Mouse (Mus musculus): ENCODE results near the gene Tbc1d2. TPM values are rescaled to one million over a fixed set of nuclear protein-coding genes. Genes with fewer than 3 reads are reported as not detected.
A peak's percentile ranks its signal among the peaks of the same experiment; 100 is the strongest.

The Tbc1d2 gene
- polyA plus RNA-seq (2015; fragmentation: Nextera tagmentation; extraction: Ambion mirVana), result 0.57 and 0.59 TPM in 2 replicates

DNA sequence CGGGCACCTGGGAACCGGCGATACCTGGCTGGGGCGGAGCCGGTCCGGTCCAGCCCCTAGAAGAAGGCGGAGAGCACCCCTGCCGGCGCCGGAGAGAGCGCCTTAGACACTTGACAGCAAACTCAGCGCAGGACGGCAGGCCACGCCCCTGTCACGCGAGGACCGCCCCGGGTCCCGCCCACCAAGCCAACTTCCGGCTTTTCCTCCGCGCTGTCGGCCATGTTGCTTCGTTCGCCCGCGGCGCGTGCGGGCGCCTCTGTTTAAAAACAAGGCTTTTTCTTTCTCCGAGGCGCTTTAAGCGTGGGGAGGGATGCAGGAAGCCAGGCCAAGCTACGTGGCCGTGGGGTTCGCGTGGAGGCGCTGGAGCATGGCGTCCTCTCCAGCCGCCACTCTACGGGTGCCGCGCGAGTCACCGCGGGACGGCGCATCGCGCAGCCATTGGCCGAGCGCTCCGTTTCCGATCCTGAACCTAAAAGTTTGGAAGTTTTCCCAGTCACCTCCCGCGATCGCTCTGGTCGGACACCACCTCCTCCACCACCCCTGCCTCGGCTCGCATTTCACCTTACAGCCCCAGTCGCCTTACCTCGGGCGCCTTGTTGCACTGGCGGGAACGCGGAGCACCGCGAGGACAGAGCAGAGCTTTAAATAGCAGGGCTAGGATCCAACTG, at the start of gene Tbc1d2:
TSS of gene Tbc1d2 (minus strand) at position 124 of the 668 bp plus-strand sequence.
- Histone ChIP-seq H3K4me2 (peak within 1 kb of the TSS; percentile 95), H3K4me1 (replicated peaks) (peaks cover 14% of the 10 kb centered on the region), H3K4me3 (peak within 1 kb of the TSS; percentile 73), H3K9me3 (no peaks in the 10 kb centered on the region), H3K9ac (peak within 1 kb of the TSS; percentile 70), H3K27me3 (peaks cover 53% of the 10 kb centered on the region), H3K36me3 (no peaks in the 10 kb centered on the region), H3K27ac (replicated peaks) (peak within 1 kb of the TSS; percentile 84)
- peak; percentile 98 for ATAC-seq (ENCODE audit: low read depth)
- WGBS, result under 1% methylated on average over 69 of the region's 69 CpGs

GRCm38 (mm10) chr4:46696467-46696866, 46.5 kb upstream of the Tbc1d2 start:
- 74% methylated on average over 6 of the region's 6 CpGs for WGBS
- Histone ChIP-seq H3K4me1 (replicated peaks) (peaks cover 8% of the 10 kb centered on the region; the same call in 1 of the 2 replicates), H3K4me3 (no peak overlapping the region), H3K9ac (no peak overlapping the region), H3K4me2 (no peak overlapping the region), H3K27ac (replicated peaks) (no peak overlapping the region), H3K36me3 (no peaks in the 10 kb centered on the region), H3K9me3 (no peaks in the 10 kb centered on the region), H3K27me3 (no peaks in the 10 kb centered on the region)
- ATAC-seq (ENCODE audit: low read depth), result no peak

DNA sequence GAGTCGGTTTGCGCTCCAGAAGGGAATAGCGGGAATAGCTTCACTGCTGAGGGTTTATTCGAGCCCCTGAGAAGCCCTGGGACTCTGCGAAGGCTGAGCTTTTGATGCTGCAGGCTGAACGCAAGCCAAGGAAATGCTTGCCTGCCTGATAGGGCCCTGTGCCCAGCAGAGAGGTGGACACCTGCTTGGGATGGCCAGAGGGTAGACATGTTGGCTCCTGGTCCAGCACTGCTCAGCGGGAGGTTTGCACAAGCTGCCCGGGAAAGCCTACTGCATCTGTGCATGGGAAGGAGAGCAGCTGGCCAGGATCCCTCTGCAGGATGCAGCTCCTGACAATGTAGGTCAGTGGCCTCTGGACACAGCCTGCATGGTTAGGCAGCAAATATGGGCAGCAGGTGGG, 40.6 kb upstream of the Tbc1d2 start:
- ATAC-seq (ENCODE audit: low read depth), result no peak
- 83% methylated on average over 8 of the region's 8 CpGs for WGBS
- H3K4me3 ChIP-seq, result no peak overlapping the region
- H3K27me3 ChIP-seq, result no peaks in the 10 kb centered on the region; the same call in 1 of the 2 replicates
- no peak overlapping the region for H3K4me2 ChIP-seq
- no peaks in the 10 kb centered on the region for H3K4me1 ChIP-seq (replicated peaks)
- H3K27ac ChIP-seq (replicated peaks), result no peak overlapping the region
- no peak overlapping the region for H3K9ac ChIP-seq
- no peaks in the 10 kb centered on the region for H3K36me3 ChIP-seq
- no peaks in the 10 kb centered on the region for H3K9me3 ChIP-seq

- Histone ChIP-seq H3K4me1 (replicated peaks) (no peaks in the 10 kb centered on the region), H3K4me2 (no peak overlapping the region), H3K36me3 (no peaks in the 10 kb centered on the region), H3K9me3 (no peaks in the 10 kb centered on the region), H3K27ac (replicated peaks) (no peak overlapping the region), H3K4me3 (no peak overlapping the region), H3K9ac (no peak overlapping the region), H3K27me3 (no peaks in the 10 kb centered on the region; the same call in 1 of the 2 replicates)
- ATAC-seq (ENCODE audit: low read depth), result 0 out of 2 replicates have a peak, but pooled peaks have one; percentile 42
- 81% methylated on average over 8 of the region's 8 CpGs for WGBS
These were observed 40.0 kb upstream of the Tbc1d2 start for GRCm38 (mm10) chr4:46690023-46690420.

GRCm38 (mm10) chr4:46689397-46690022, 39.5 kb upstream of the Tbc1d2 start:
- H3K4me3 ChIP-seq, result no peak overlapping the region
- WGBS, result 44% methylated on average over 15 of the region's 15 CpGs
- no peaks in the 10 kb centered on the region; the same call in 1 of the 2 replicates for H3K27me3 ChIP-seq
- no peak overlapping the region for H3K27ac ChIP-seq (replicated peaks)
- no peak overlapping the region for H3K9ac ChIP-seq
- no peaks in the 10 kb centered on the region for H3K36me3 ChIP-seq
- H3K9me3 ChIP-seq, result no peaks in the 10 kb centered on the region
- peaks cover 2% of the 10 kb centered on the region; the same call in 1 of the 2 replicates for H3K4me1 ChIP-seq (replicated peaks)
- no peak overlapping the region for H3K4me2 ChIP-seq
- ATAC-seq (ENCODE audit: low read depth), result peak; percentile 75

- Histone ChIP-seq H3K27me3 (no peaks in the 10 kb centered on the region; the same call in 1 of the 2 replicates), H3K4me3 (no peak overlapping the region), H3K27ac (replicated peaks) (no peak overlapping the region), H3K4me1 (replicated peaks) (peaks cover 10% of the 10 kb centered on the region), H3K36me3 (no peaks in the 10 kb centered on the region), H3K9me3 (no peaks in the 10 kb centered on the region), H3K4me2 (no peak overlapping the region), H3K9ac (no peak overlapping the region)
- WGBS, result 84% methylated on average over 14 of the region's 14 CpGs
- no peak for ATAC-seq (ENCODE audit: low read depth)
These were observed 38.3 kb upstream of the Tbc1d2 start for GRCm38 (mm10) chr4:46688213-46688832.

DNA sequence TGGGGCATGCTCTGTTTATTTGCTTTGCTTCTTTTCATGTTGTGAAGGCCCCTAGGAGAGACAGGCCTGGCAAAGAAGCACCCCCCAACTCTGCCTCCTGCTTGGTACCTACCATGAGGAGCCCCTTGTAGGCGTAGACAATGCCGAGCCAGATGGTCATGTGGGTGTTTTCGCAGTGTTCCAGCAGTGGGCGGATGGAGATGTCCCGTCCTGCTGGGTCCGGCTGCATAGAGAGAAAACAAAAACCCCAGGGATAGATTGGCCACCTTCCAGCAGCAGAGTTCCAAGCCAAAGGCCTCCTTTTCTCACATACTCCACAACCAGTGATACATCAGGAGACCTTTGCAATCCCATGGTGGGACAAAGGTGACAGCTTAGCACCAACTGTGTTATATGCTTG, 34.2 kb upstream of the Tbc1d2 start:
- Histone ChIP-seq H3K4me2 (no peak overlapping the region), H3K36me3 (0 out of 2 replicates have a peak, but pooled peaks cover 3% of the 10 kb centered on the region), H3K9ac (no peak overlapping the region), H3K4me1 (replicated peaks) (peaks cover 10% of the 10 kb centered on the region), H3K4me3 (no peak overlapping the region), H3K9me3 (no peaks in the 10 kb centered on the region), H3K27me3 (no peaks in the 10 kb centered on the region; the same call in 1 of the 2 replicates), H3K27ac (replicated peaks) (no peak overlapping the region)
- no peak for ATAC-seq (ENCODE audit: low read depth)
- WGBS, result 50% methylated on average over 6 of the region's 6 CpGs

DNA sequence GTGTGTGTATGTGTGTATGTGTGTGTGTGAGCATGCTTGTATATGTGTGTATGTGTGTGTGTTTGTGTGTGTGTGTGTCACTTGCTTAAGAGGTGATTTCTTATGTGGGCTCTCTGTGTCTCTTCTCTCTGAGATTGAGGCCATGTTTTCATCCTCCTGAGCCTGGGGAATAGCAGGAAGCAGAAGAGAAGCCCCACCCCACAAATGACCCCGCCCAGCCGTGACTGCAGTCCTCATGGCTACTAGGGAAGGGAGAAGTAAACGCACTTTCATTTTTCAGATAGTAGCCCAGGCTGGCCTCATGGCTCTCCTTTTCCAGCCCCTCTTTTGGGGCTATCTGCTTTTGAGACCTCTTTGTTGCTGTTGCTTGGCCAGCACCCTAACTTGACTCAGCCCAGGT, 26.6 kb upstream of the Tbc1d2 start:
- no peak overlapping the region for H3K9ac ChIP-seq
- H3K4me3 ChIP-seq, result no peak overlapping the region
- no peaks in the 10 kb centered on the region for H3K9me3 ChIP-seq
- no peaks in the 10 kb centered on the region for H3K27me3 ChIP-seq
- H3K4me1 ChIP-seq (replicated peaks), result no peaks in the 10 kb centered on the region
- peaks cover 16% of the 10 kb centered on the region for H3K36me3 ChIP-seq
- 75% methylated on average over 3 of the region's 3 CpGs for WGBS
- H3K27ac ChIP-seq (replicated peaks), result no peak overlapping the region
- H3K4me2 ChIP-seq, result no peak overlapping the region
- no peak for ATAC-seq (ENCODE audit: low read depth)

DNA sequence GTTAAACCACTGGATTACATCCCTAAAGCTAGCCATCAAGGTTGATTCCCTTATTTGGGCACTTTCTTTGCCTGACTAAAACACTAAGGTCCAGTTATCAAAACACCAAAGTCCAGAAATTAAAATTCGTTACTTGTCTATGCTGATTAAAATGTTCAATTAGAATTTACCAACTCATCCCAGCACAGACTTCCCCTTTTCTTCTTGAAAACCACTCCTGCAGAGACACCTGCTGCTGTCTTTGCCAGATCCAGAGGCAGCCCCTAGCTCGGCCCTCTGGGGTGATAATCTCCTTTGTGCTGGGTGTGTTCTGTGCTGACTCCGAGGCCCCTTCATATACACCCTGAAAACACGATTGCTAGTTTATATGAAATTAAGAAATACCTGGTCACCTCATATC, 26.0 kb upstream of the Tbc1d2 start:
- Histone ChIP-seq H3K4me2 (no peak overlapping the region), H3K36me3 (peaks cover 16% of the 10 kb centered on the region), H3K9me3 (no peaks in the 10 kb centered on the region), H3K27ac (replicated peaks) (no peak overlapping the region), H3K9ac (no peak overlapping the region), H3K4me3 (no peak overlapping the region), H3K4me1 (replicated peaks) (no peaks in the 10 kb centered on the region), H3K27me3 (no peaks in the 10 kb centered on the region)
- WGBS, result 61% methylated on average over 4 of the region's 4 CpGs
- ATAC-seq (ENCODE audit: low read depth), result no peak

DNA sequence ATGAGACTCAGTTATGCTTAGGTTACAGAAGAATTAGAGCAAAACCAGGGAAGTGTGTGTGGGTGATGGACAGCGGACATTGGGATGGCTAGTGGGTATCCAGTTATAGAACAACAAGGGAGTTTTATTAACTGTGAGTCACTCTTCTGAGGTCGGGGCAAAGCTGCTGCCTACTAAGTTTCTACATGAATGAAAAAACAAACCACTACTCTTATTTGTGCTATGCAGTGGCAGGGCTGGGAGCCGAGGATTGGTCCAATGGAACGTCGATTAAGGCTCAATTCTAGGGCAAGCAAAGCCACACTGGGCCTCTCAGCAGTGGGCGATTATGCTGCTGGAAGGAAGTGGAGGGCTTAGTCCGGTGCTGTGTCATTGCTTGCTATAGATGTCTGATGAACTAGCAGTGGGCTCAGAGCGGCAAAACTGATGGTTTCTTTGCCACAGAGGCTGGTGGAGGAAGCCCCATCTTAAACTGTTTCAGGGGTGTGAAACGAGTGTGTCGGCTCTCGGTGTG, 25.3 kb upstream of the Tbc1d2 start:
- Histone ChIP-seq H3K9me3 (no peaks in the 10 kb centered on the region), H3K4me3 (no peak overlapping the region), H3K4me1 (replicated peaks) (no peaks in the 10 kb centered on the region), H3K36me3 (peaks cover 16% of the 10 kb centered on the region), H3K27me3 (no peaks in the 10 kb centered on the region), H3K9ac (no peak overlapping the region), H3K4me2 (no peak overlapping the region), H3K27ac (replicated peaks) (no peak overlapping the region)
- WGBS, result 84% methylated on average over 11 of the region's 11 CpGs
- no peak for ATAC-seq (ENCODE audit: low read depth)

DNA sequence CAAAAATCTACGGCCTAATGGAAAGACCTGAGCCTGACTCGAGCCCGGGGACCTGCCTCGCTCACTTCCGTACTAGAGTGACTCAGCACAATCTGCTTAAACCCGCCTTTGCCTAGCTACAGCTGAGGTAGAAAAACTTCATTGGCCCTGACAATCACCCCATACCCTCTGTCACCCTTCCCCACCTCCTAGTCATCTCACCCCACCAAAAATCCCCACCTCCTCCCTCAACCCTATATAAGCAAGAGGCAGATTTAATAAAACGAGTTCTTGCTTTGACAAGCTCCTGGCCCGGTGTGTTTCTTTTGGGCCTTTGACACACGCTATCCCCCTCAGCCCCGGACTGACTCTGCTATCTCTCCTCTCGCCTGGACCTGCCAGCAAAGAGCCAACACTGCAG, 18.6 kb upstream of the Tbc1d2 start:
- Histone ChIP-seq H3K4me1 (replicated peaks) (peaks cover 24% of the 10 kb centered on the region), H3K9ac (no peak overlapping the region), H3K36me3 (peaks cover 5% of the 10 kb centered on the region), H3K4me3 (no peak overlapping the region), H3K27me3 (no peaks in the 10 kb centered on the region), H3K9me3 (no peaks in the 10 kb centered on the region), H3K4me2 (no peak overlapping the region), H3K27ac (replicated peaks) (peak overlapping the region; percentile 42)
- 72% methylated on average over 11 of the region's 11 CpGs for WGBS
- ATAC-seq (ENCODE audit: low read depth), result no peak

DNA sequence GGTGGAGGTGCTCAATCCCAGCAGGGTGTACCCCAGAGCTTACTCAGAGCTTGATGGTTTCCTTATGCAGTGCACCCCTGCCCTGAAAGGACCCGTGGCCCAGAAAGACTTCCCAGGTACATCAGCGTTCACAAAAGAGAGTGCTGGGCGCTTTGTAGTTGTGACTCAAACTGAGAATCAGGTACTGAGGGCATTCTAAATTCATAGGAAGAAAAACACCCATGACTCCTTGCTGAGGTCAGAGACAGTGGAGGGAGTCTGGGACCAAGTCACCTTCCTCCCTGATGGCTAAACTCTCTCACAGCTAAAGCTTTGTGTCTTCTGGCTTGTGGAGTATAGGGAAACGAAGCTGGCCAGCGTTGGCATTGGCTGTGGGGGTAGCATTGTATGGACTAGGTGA, 16.4 kb upstream of the Tbc1d2 start:
- 74% methylated on average over 5 of the region's 5 CpGs for WGBS
- H3K27me3 ChIP-seq, result no peaks in the 10 kb centered on the region; the same call in 1 of the 2 replicates

More for the DNA sequence above, 16.4 kb upstream of the Tbc1d2 start:
- H3K27ac ChIP-seq (replicated peaks), result no peak overlapping the region
- no peak overlapping the region for H3K4me3 ChIP-seq
- ATAC-seq (ENCODE audit: low read depth), result no peak
- peaks cover 32% of the 10 kb centered on the region for H3K4me1 ChIP-seq (replicated peaks)
- no peak overlapping the region for H3K9ac ChIP-seq
- H3K36me3 ChIP-seq, result no peaks in the 10 kb centered on the region
- H3K9me3 ChIP-seq, result no peaks in the 10 kb centered on the region
- H3K4me2 ChIP-seq, result no peak overlapping the region
